Mouse (Mus musculus) embryo, embryonic 10.5 days (tissue): Measurements from ENCODE around the gene Srxn1.

Experiments
- DNase-seq: peaks from one replicate; pipeline ENCODE4 v3.0.0-alpha.2; 2015; ENCODE audit warnings: low spot score

Srxn1 gene

GRCm38 (mm10) chr2:152159487-152159886 lies 54.2 kb downstream of the Srxn1 start:
- DNase-seq, result no peak
